Mouse (Mus musculus): ENCODE measurements at regions not wholly inside any gene's neighbourhood (a gene's known extent, or its start where the extent isn't known, plus 50 kb on each side); places are given as distances from the start of the nearest gene placed in this dataset.

- Histone ChIP-seq H3K4me1 (ENCODE audit: control insufficient read depth, insufficient read depth, low read length) (no peaks in the 10 kb centered on the region), H3K27me3 (ENCODE audit: control insufficient read depth, insufficient read depth, low read length, poor library complexity, severe bottlenecking) (no peaks in the 10 kb centered on the region), H3K36me3 (ENCODE audit: control insufficient read depth, insufficient read depth, low read length, poor library complexity, severe bottlenecking) (no peaks in the 10 kb centered on the region), H3K27ac (ENCODE audit: insufficient read depth, low read length) (no peak overlapping the region), H3K9me3 (replicated peaks; ENCODE audit: control insufficient read depth, insufficient read depth, low read length, poor library complexity, severe bottlenecking) (no peaks in the 10 kb centered on the region), H3K4me3 (ENCODE audit: low read depth, low read length) (no peak overlapping the region), H3K9ac (ENCODE audit: low read depth, poor library complexity, severe bottlenecking) (no peak overlapping the region)
- peak; percentile 34 for TF ChIP-seq CTCF (IDR thresholded peaks at IDR 0.05; ENCODE audit: low read depth, low read length)
- TF ChIP-seq POLR2A (IDR thresholded peaks at IDR 0.05; ENCODE audit: insufficient read depth, low read length): no peak
- TF ChIP-seq EP300 (IDR thresholded peaks at IDR 0.05; ENCODE audit: insufficient read depth, low read depth, low read length): no peak
These were observed 406.9 kb upstream of the Gpc5 start for GRCm38 (mm10) chr14:114685133-114685532.

DNA sequence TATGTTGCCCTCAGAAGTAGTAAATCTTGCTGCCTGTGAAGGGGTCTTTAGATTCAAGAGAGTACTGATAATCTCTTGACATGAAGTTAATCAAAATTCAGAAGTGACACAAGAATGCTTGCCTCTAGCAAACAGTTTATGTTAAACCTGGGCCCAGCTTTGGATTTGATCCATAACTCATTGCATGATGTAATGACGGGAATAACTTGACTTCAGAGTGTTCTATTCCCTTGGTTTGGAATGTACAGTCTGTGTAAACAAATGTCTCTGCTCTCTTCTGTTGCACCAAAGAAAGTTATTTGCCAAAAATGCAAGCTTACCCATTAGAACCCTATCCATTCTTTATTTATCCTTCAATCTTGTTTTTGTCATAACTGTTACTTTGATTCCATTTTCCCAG is 397.1 kb upstream of the Gpc5 start:
- TF ChIP-seq CTCF (IDR thresholded peaks at IDR 0.05; ENCODE audit: low read depth, low read length) (no peak), POLR2A (IDR thresholded peaks at IDR 0.05; ENCODE audit: insufficient read depth, low read length) (no peak), EP300 (IDR thresholded peaks at IDR 0.05; ENCODE audit: insufficient read depth, low read depth, low read length) (no peak)
- no peaks in the 10 kb centered on the region for H3K36me3 ChIP-seq (ENCODE audit: control insufficient read depth, insufficient read depth, low read length, poor library complexity, severe bottlenecking)
- H3K4me1 ChIP-seq (ENCODE audit: control insufficient read depth, insufficient read depth, low read length): no peaks in the 10 kb centered on the region
- no peak overlapping the region for H3K4me3 ChIP-seq (ENCODE audit: low read depth, low read length)
- H3K9me3 ChIP-seq (replicated peaks; ENCODE audit: control insufficient read depth, insufficient read depth, low read length, poor library complexity, severe bottlenecking): no peaks in the 10 kb centered on the region
- H3K27me3 ChIP-seq (ENCODE audit: control insufficient read depth, insufficient read depth, low read length, poor library complexity, severe bottlenecking): no peaks in the 10 kb centered on the region
- H3K9ac ChIP-seq (ENCODE audit: low read depth, poor library complexity, severe bottlenecking): no peak overlapping the region
- no peak overlapping the region for H3K27ac ChIP-seq (ENCODE audit: insufficient read depth, low read length)

- no peak overlapping the region for H3K4me3 ChIP-seq (ENCODE audit: low read depth, low read length)
- peaks cover 4% of the 10 kb centered on the region; the same call in 1 of the 2 replicates for H3K9me3 ChIP-seq (replicated peaks; ENCODE audit: control insufficient read depth, insufficient read depth, low read length, poor library complexity, severe bottlenecking)
- no peaks in the 10 kb centered on the region for H3K4me1 ChIP-seq (ENCODE audit: control insufficient read depth, insufficient read depth, low read length)
- TF ChIP-seq POLR2A (IDR thresholded peaks at IDR 0.05; ENCODE audit: insufficient read depth, low read length) (no peak), EP300 (IDR thresholded peaks at IDR 0.05; ENCODE audit: insufficient read depth, low read depth, low read length) (no peak), CTCF (IDR thresholded peaks at IDR 0.05; ENCODE audit: low read depth, low read length) (no peak)
- H3K36me3 ChIP-seq (ENCODE audit: control insufficient read depth, insufficient read depth, low read length, poor library complexity, severe bottlenecking): no peaks in the 10 kb centered on the region
- no peak overlapping the region for H3K27ac ChIP-seq (ENCODE audit: insufficient read depth, low read length)
- H3K9ac ChIP-seq (ENCODE audit: low read depth, poor library complexity, severe bottlenecking): no peak overlapping the region
- no peaks in the 10 kb centered on the region for H3K27me3 ChIP-seq (ENCODE audit: control insufficient read depth, insufficient read depth, low read length, poor library complexity, severe bottlenecking)
These were observed 394.5 kb upstream of the Gpc5 start for GRCm38 (mm10) chr14:114697543-114697942.

- TF ChIP-seq EP300 (IDR thresholded peaks at IDR 0.05; ENCODE audit: insufficient read depth, low read depth, low read length) (no peak), POLR2A (IDR thresholded peaks at IDR 0.05; ENCODE audit: insufficient read depth, low read length) (no peak), CTCF (IDR thresholded peaks at IDR 0.05; ENCODE audit: low read depth, low read length) (no peak)
- Histone ChIP-seq H3K4me1 (ENCODE audit: control insufficient read depth, insufficient read depth, low read length) (no peaks in the 10 kb centered on the region), H3K4me3 (ENCODE audit: low read depth, low read length) (no peak overlapping the region), H3K9me3 (replicated peaks; ENCODE audit: control insufficient read depth, insufficient read depth, low read length, poor library complexity, severe bottlenecking) (no peaks in the 10 kb centered on the region), H3K36me3 (ENCODE audit: control insufficient read depth, insufficient read depth, low read length, poor library complexity, severe bottlenecking) (no peaks in the 10 kb centered on the region), H3K9ac (ENCODE audit: low read depth, poor library complexity, severe bottlenecking) (no peak overlapping the region), H3K27ac (ENCODE audit: insufficient read depth, low read length) (no peak overlapping the region), H3K27me3 (ENCODE audit: control insufficient read depth, insufficient read depth, low read length, poor library complexity, severe bottlenecking) (no peaks in the 10 kb centered on the region)
These were observed 368.9 kb upstream of the Gpc5 start for GRCm38 (mm10) chr14:114723080-114723479.

- Histone ChIP-seq H3K36me3 (ENCODE audit: control insufficient read depth, insufficient read depth, low read length, poor library complexity, severe bottlenecking) (no peaks in the 10 kb centered on the region), H3K4me1 (ENCODE audit: control insufficient read depth, insufficient read depth, low read length) (no peaks in the 10 kb centered on the region), H3K9me3 (replicated peaks; ENCODE audit: control insufficient read depth, insufficient read depth, low read length, poor library complexity, severe bottlenecking) (no peaks in the 10 kb centered on the region), H3K4me3 (ENCODE audit: low read depth, low read length) (no peak overlapping the region), H3K27me3 (ENCODE audit: control insufficient read depth, insufficient read depth, low read length, poor library complexity, severe bottlenecking) (no peaks in the 10 kb centered on the region), H3K27ac (ENCODE audit: insufficient read depth, low read length) (no peak overlapping the region), H3K9ac (ENCODE audit: low read depth, poor library complexity, severe bottlenecking) (no peak overlapping the region)
- no peak for TF ChIP-seq CTCF (IDR thresholded peaks at IDR 0.05; ENCODE audit: low read depth, low read length)
- TF ChIP-seq POLR2A (IDR thresholded peaks at IDR 0.05; ENCODE audit: insufficient read depth, low read length): no peak
- TF ChIP-seq EP300 (IDR thresholded peaks at IDR 0.05; ENCODE audit: insufficient read depth, low read depth, low read length): no peak
These were observed 324.7 kb upstream of the Gpc5 start for GRCm38 (mm10) chr14:114767323-114767722.

DNA sequence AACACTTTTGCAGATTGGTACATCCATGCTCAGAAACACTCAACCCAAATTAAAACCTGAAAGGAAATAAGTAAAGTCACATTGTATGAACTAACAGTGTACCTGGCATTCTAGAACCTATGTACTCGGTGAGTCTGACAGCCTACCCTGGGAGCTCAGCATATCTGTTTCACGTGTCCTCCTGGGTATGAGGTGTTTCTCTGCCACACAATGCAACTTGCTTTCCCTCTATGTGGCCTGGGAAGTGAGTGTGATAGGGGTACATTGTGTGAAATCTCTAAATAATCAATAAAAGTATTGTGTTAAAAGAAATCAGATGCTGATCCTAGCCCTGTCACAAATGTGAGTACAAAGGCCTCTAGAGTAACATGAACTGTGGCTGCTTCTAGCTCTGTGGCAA is 315.3 kb upstream of the Gpc5 start:
- Histone ChIP-seq H3K27me3 (ENCODE audit: control insufficient read depth, insufficient read depth, low read length, poor library complexity, severe bottlenecking) (no peaks in the 10 kb centered on the region), H3K36me3 (ENCODE audit: control insufficient read depth, insufficient read depth, low read length, poor library complexity, severe bottlenecking) (no peaks in the 10 kb centered on the region), H3K4me1 (ENCODE audit: control insufficient read depth, insufficient read depth, low read length) (no peaks in the 10 kb centered on the region), H3K9ac (ENCODE audit: low read depth, poor library complexity, severe bottlenecking) (no peak overlapping the region), H3K27ac (ENCODE audit: insufficient read depth, low read length) (no peak overlapping the region), H3K4me3 (ENCODE audit: low read depth, low read length) (no peak overlapping the region), H3K9me3 (replicated peaks; ENCODE audit: control insufficient read depth, insufficient read depth, low read length, poor library complexity, severe bottlenecking) (no peaks in the 10 kb centered on the region)
- TF ChIP-seq EP300 (IDR thresholded peaks at IDR 0.05; ENCODE audit: insufficient read depth, low read depth, low read length): no peak
- TF ChIP-seq CTCF (IDR thresholded peaks at IDR 0.05; ENCODE audit: low read depth, low read length): no peak
- TF ChIP-seq POLR2A (IDR thresholded peaks at IDR 0.05; ENCODE audit: insufficient read depth, low read length): no peak
